Mouse (Mus musculus) right cerebral cortex, postnatal 36 days (tissue): Measurements from ENCODE around the gene Col7a1.

ENCODE experiments used
- DNase-seq, 2 experiments: peaks; one replicate each; pipeline ENCODE4 v3.0.0; 2022; ENCODE audit warnings: low spot score in 2 of 2, mixed read lengths in 1 of 2

Col7a1 gene

DNA sequence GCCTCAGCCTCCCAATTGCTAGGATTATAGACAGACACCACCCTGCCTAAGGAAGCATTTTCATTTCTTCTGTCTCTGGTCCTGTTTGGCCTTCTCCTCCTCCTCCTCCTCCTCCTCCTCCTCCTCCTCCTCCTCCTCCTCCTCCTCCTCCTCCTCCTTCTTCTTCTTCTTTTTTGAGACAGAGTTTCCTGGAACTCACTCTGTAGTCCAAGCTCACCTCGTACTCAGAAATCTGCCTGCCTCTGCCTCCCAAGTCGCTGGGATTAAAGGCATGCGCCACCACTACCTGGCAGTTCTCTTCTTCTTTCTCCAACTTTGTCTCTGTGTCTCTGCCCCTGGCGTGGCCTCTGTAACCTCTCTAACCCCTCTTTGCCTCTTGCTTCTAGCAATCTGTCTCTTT is 32.3 kb downstream of the Col7a1 start, which contains the start of gene Ucn2:
Gene Ucn2 (plus strand): TSS at position 301 of the 400 bp plus-strand sequence.
- DNase-seq: no peak

DNA sequence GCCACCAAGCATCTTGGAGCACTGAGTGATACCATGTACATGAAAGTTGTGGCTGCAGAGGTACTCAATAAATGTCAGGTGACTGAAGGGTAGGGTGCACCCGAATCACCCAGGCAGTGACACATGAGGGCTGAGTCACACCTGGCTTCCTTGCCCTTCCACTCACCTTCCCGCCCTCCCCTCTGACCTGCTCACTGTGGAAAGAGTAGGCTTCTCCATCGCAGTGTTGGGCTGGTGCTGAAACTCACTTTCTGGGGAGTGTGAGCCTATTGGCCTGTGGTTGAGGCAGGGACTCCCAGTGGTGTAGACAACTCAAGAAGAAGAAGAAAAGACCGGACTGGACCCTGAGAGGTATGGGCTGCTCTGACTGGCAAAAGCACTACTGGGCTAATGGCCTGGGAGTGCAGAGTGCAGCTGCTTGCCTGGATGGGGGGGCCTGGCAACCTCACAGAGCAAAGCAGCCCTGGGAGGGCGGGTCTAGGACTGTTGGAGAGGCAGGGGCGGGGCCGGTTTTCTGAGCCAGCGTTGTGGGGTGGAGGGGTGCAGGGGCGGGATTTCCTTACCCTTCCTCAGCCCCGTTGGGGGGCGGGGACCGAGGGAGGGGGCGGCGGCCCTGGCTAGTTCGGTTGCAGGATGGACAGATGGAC is 34.4 kb downstream of the Col7a1 start:
- no peak for DNase-seq

DNA sequence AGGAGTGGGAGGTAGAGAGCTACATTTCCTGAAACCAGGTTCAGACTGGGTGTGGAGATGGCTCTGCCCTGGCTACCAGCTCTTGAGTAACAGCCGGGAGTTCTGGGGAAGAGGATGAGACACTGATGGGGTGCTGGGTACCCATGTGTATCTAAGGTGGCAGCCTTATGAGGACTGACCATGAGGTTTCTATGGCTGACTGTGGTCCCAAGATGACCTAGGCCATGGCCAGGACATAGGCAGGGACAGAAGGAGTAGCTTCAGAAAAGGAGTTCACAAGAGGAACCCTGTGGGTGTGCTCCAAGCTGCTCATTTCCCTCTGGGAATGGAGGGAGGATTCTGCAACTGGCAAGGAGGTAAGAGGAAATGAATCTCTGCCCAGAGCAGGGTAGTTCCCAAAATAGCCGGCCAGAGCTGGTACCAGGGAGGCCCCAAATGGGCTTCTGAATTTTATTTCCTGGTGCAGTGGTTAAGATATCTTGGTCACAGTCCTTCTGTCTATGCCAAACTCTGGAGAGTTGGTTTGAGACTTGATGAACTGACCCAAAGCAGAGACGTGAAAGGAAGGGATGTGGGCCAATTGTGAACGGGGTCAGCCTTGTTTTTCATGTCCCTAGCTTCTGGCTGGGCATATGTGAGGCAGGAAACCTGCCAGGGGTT is 36.5 kb downstream of the Col7a1 start:
- no peak for DNase-seq

DNA sequence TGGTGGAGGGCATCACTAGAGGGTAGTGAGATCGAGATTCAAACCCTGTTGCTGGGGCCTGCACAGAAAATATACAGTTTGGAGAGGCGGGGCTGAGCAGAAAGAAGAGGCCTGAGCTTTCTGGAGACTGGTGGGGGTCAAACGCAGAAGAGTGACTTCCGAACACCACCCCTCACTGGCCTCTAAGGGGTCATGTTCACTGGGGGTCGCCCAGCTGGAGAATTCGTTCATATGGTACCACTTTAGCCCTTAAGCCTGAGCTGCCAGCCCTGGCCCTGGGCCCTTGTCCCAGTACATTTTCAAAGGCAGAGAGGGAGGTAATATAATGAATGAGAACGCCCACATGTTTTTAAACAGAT is 37.1 kb downstream of the Col7a1 start:
- no peak for DNase-seq

DNA sequence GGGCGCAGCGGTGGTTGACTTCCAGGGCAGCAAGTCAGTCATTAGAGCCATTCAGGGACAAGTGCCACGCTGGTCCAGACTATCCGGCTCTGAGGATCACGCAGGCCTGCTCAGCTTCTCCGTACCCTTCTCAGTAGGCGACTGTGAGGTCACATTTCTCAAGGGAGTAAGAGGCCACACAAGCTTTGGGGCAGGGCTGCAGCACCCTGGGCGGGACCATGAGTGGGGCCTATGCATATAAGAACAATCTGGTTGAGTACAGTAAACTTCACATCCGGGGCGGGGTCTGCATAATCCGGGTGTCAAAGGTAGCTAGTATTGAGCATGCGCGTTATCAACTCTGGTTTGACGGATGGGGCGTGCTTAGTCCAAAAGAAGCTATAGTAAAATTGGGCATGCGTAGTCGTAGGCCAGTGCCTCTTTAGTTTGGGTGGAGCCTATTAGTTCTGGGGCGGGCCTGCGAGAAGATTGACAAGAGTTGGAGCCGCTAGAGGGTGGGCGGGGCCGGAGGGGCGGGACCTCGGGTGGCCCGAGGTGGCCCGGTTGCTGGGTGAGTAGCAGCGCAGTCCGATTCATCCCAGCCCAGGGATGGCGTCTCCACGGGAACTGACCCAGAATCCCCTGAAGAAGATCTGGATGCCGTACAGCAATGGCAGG is 38.2 kb downstream of the Col7a1 start, which contains the start of gene Pfkfb4:
Gene Pfkfb4 (plus strand): TSS at position 351 of the 657 bp plus-strand sequence.
- DNase-seq: peak; percentile 91 to 98

DNA sequence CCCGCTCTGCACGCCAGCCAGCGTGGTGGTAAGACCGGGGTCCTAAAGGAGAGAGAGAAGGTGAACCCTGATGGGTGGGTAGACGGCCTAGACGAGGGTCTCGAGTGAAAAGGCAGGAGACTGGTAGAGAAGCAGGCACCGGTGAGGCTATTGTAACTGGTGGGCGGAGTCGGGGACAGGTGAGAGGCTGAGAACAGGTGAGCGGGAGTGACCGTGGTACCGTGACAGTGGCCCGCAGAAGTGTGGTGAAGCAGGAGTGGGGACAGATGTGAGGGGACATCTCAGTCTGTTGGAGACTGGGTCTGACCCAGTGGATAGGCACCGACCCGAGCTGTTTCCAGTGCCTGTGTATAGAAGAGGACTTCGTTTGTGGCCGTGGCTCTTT is 38.7 kb downstream of the Col7a1 start:
- no peak for DNase-seq

DNA sequence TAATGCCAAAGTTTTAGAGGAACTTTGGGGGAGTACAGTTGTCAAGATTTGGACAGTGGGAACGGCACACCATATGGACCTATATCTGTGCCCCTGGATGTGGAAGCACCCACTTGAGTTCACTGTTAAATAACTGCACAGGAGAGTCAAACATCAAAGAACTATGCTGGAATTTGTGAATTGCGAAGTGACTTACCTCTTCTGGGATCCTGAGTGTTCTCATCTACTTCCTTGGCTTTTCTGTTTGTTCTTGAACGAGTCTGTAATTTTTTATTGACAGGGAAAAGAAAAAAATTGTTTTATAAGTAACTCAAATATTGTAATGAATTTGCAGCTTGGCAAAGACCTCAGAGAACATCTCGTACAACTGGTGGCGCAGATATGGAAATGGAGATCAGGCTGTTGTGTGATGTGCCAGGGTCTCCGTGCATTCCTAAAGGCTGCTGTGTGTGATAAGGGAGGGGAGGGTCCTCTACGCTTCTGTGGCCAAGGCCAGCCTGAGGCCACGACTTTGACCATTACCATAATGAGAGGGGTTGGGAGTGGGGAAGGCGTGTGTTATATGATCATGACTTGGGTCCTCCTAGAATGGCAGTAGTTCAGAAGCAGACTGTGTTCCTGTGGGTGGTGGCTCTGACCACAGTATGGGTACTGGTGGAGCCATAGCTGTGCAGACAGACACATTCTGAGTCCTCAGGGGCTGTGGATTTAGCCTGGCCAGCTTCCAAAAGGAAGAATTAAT is 39.4 kb downstream of the Col7a1 start:
- DNase-seq: no peak

DNA sequence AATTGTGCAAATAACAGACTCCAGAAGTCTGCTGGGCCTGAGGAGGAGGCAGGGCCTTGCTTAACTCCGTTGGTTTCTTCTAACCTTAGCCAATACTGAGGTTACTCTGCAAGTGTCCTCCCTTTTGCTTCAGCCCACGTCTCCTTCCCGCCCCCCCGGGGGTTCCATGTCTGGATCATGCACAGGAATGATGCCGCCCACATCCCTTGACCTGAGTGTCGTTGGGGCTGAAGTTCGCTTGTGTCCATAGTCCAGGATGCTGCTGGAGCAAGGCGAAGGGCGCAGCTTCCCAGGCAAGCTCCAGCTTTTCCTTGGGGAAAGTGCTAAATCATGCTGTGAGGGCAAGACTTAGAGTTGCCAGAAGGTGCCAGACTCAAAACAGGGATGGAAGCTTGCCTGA is 43.0 kb downstream of the Col7a1 start:
- DNase-seq: no peak

DNA sequence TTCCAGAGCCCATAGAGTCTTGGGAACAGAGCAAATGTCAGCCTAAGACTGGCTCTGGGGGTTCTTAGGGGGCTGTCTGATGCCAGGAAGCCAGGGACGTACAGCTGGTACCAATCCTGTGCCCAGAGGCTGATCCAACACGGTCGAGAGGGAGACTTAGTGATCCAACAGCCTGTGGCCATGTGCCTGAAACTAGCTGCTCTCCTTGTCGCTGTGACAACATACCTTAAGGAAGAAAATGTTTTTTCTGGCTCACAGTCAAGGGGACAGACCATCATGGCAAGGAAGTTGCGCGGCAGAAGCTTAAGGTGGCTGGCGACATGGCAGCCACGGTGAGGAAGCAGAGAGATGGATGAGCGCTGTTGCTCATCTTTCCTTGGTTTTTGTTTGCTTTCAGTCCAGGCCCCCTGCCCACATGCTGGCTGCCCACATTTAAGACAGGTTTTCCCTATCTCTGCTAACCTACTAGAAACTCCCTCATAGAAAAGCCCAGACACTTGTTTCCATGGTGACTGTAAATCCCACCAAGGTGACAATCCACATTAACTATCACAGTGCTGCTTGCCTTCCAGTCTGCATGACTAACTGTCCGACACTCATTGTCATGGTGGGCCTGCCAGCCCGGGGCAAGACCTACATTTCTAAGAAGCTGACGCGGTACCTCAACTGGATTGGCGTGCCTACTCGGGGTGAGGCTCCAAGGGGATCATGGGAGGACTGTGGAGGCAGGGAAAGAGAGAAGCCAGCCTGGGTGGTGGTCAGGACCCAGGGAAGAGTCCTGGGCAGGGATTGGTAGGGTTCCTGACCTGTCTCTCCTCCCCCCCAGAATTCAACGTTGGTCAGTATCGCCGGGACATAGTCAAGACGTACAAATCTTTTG is 45.1 kb downstream of the Col7a1 start:
- DNase-seq: no peak

DNA sequence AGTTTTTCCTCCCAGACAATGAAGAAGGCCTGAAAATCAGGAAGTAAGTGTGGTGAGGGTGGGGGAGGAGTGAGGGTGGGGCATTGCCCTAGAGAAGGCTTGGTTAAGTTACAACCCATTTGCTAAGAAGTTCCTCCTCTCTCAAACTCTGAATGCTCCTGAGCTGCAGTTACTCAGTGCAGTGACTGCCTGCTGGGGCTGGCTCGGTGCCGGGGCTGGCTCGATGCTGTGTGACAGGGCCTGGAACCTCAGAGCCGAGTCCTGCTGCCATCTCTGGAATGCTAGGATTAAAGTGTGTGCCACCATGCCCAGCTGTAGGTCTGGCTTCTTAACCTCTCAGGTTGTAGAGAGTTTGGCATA is 45.8 kb downstream of the Col7a1 start:
- no peak for DNase-seq

DNA sequence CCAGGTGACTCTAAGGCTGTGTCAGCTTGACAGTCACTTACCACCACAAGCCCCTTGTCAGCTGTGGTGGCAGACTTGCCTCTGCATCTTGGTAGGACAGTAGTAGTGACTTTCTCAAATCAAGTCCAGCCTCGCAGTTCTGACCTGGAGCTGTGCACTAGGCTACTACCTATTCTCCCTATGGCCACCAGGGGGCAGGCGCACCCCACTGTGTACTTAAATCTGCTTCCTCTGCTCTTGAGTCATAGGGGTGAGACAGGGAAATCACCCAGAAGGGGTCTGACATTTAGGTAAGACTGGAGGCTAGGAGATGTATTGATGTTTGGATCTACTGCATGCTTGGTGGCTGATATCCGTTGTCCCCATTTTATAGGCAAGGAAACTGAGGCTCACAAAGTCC is 47.3 kb downstream of the Col7a1 start:
- peak; percentile 51 to 55 for DNase-seq

DNA sequence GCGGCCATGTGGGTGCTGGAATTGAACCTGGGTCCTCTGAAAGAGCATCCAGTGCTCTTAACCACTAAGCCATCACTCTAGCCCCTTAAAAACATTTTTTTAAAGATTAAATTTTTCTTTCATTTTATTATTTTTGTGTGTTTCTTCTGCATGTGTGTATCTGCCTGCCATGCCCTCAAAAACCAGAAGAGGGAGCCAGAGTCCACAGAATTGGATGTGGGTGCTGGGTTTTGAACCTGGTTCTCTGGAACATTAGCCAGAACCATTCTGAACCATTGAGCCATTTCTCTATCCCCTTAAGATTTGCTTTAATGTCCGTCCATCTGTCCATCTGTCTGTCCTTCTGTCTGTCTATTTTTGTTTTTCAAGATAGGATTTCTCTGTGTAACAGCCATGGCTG is 49.8 kb downstream of the Col7a1 start:
- no peak for DNase-seq

DNA sequence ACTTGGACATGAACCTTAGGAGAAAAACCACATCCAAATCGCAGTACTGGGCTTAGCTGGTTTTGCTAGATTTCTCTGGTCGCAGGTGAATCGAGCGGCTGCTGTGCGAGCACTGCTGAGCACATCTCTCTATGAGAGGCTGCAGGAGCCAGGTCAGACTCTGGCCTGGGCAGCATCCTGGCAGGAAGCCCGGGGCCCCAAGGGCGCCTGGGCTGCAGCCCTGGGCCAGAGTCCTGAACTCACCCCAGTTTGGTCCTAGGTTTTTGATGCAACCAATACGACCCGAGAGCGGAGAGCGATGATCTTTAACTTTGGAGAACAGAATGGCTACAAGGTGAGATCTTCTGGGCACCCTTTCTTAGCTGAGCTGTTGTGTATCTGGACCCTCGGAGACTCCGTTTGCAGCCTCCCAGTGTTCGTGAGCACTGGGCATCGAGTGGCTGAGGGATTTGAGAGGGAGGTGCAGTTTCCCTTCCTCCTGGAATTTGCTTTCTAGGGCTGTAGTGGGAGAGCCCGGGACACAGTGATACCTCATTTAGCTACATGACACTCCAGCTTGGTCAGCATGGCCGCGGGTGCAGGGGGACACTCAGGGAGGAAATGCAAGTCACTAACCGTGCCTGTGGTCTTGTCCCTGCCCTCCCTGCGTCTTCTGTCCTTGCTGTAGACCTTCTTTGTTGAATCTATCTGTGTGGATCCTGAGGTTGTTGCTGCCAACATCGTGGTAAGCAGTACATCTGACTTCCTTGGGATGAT is 53.8 kb downstream of the Col7a1 start:
- no peak for DNase-seq

DNA sequence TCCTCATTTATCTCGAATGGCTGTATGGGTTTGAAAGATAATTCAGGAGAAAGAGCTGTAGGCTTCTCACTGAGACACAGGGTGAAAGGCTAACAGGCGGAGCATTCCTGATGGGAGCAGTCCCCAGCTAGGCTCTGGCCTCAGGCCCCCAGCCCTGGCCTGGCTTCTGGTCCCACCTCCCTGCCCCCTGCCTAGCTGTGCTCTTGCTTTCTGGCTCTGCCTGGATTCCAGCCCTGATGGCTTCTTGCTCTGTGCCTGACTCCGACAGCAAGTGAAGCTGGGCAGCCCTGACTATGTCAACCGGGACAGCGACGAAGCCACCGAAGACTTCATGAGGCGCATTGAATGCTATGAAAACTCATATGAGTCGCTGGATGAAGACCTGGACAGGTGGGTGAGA is 54.7 kb downstream of the Col7a1 start:
- DNase-seq: no peak

DNA sequence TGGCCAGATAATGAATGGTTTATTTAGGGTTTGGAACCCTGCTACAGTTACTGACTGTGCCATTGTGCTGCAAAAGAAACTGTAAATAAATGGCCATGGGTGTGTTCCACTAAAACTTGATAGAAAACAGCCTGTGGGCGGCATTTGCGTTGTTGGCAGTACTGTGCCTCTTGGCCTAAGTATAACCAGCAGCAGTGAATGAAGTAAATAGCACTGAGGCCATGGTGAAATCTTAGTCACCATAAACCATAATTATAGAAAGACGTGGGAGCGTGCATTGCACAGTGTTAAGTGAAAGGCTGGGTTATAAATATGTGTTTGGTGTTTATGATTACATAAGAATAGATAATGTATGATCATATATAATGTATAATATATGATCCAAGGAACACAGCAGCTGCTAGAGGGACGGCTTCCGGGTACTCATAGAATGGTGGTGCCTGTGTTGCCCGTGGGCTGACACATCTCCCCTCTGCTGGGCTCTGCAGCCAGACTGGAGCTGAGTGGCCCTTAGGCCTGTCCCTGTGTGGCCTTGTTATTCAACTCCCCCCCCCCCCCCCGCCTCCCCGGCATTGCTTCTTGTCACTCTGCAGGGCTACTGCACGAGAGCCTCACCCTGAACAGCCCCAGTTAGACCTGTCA is 55.7 kb downstream of the Col7a1 start:
- DNase-seq: peak in 1 of 2 experiments; percentile 73

DNA sequence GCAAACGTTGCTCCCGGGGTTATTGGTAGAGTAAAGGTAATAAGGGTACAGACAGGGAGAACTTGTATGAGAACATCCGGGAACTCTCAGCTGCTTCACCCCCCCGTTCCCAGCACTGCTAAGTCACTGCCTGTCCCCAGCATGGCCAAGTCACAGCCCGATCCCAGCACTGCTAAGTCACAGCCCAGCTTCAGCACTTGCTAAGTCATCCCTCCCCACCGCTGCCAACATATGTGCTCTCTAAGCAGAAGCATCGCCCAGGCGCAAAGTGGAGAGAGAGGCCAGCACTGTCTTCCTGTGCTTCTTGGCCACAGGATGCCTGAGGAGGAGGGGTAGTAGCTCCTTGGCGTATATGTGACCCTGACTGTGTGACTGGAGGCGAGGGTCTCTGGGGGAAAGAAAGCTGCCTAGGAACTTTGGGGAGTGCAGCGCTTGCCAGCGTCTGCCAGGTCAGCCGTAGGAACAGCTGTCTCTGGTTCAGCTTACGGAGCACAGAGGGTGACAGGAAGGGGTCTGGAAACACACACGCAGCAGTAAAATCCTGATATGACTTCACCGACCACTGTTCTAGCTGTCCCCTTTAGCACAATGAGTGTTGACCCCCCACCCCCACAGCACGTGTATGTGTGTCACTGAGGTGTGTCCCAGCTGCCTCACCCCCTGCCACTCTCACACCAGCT is 56.4 kb downstream of the Col7a1 start:
- DNase-seq: peak; percentile 42 to 57

DNA sequence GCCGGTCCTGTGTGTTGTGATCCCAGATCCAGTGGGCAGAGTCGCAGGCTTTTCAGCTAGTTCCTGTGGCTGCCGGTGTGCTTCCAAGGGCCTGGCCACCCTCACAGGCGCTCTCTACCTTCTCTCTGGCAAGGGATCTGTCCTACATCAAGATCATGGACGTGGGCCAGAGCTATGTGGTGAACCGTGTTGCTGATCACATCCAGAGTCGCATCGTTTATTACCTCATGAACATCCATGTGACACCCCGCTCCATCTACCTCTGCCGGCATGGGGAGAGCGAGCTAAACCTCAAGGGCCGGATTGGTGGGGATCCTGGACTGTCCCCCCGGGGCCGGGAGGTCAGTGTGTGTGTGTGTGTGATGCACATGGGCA is 56.9 kb downstream of the Col7a1 start:
- DNase-seq: no peak

DNA sequence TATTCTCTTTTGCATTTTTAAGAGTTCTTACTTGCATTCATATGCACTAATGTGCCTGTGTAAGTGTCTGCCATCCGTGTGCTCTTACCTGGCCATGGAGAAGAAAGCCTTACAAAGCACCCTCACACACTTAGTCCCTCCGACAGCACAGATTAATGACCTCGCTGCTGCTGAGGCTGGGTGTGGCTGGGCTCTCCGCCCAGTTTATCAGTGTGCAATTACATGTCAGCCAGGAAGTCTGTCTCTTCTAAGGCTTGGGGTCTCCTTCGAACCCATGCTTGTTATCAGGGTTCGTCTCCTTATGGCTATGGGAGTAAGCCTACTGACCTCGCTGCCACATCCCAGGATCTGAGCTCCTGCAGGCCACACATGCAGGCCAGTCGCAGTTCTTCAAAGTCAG is 62.0 kb downstream of the Col7a1 start:
- peak in 1 of 2 experiments; percentile 0 for DNase-seq

DNA sequence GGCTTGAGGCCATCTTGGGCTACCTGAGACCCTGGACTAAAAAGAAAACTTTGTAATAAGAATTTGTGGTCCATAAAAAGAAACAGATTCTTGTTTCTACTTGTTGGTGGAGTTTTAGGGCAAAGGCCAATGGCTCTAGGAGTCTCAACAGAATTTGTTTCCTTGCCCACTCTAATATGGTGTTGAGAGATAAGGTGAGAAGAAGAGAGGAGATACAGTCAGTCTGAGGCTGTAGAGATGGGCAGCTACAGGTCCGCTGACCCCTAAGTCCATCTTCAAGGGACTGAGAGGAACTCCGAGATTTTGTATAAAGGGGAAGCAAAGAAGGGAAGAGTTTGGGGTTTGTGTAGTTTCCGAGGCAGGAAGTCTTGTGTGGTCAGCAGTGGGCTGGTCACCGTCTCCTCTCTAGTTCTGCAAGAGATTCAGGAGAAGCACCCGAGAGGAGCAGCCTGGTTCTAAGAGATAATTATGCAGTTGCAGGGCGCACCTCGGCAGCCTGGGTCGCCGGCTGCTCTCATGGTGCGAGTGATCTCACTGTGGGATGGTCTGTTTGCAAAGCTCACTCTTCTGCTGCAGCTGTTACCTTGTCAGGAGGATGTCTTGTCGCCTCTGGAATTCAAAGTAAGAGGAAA is 63.7 kb downstream of the Col7a1 start:
- DNase-seq: peak in 1 of 2 experiments; percentile 0
